Mouse (Mus musculus) fat pad, adult 2 months (tissue): ENCODE measurements around the gene Ggcx.

ENCODE experiments used
- DNase-seq: peaks from one replicate; pipeline ENCODE4 v3.0.0-alpha.2; 2011; ENCODE audit warnings: low read depth, low spot score; ENCODE audit errors: extremely low read depth

The Ggcx gene

DNA sequence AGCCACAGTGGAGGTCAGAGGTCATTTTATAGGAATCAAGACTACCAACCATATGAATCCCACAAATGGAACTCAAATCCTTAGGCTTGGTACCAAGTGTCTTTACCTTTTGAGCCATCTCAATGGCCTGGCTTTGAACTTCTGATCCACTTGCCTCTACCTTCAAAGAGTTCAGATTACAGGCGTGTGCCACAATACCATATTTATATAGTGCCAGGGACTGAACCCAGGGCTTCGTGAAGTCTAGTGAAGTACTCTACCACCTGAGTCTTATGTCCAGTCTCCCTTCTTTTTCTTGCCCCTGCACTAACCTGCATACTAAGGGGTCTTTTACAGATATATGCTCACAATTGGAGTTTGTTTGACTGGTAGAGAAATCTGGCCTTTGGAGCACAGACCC is 27.5 kb upstream of the Ggcx start:
- no peak for DNase-seq

DNA sequence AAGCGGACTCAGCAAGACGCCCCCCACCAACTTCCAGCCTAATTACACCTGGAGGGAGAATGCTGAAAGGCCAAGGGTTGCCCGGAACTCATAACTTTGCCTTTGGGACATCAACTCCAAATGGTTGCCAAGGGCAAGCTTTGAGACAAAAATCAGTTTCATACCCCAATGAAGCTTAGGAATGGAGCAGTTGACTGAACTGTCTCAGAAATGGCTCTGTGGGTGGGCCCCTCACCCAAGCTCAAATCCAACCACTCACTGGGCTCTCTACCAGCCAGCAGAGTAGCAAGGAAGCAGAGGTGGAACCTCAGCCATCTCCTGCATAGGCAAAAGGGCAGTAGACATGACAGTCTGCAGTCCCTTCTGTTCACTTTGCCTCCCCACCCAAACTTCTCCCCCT is 26.3 kb upstream of the Ggcx start:
- DNase-seq = no peak

DNA sequence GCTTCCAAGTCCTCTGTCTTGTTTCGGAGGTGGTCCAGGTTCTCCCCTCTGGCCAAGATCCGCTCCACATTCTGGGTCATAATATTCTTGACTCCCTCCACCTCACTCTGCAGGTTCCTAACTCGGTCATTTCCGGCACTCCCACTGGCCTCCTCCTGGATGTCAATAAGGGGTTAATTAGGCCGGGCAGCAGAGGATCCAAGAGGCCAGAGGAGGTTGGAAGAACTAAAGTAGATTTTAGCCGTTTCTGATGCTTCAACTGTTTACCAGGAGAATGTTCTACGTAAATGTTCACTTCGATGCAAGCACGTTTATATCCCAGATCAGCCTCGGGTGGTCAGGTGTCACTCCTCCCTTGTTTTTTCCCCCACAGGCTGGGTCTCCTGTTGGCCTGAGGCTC is 25.8 kb upstream of the Ggcx start:
- DNase-seq = no peak

DNA sequence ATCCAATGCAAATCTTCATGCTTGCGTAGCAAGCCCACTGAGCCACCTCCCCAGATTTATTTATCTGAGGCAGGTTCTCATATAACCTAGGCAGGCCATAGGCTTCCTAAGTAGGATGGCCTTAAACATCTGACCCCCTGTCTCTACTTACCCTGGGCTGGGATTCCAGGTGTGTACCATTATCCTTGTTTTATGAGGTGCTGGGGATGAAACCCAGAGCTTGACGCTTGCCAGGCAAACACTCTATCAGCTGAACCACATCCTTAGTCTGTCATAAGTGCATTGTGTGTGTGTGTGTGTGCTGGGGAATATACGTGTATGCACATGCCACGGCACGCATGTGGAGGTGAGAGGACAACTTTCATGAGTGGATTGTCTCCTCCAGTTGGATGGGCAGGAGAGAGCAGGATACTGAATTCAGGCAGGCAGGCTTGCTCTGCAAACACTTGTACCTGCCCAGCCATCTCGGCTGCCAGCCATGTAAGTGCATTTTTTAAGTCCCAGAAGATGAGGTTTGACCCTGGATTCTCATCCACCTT is 25.2 kb upstream of the Ggcx start:
- DNase-seq = no peak

DNA sequence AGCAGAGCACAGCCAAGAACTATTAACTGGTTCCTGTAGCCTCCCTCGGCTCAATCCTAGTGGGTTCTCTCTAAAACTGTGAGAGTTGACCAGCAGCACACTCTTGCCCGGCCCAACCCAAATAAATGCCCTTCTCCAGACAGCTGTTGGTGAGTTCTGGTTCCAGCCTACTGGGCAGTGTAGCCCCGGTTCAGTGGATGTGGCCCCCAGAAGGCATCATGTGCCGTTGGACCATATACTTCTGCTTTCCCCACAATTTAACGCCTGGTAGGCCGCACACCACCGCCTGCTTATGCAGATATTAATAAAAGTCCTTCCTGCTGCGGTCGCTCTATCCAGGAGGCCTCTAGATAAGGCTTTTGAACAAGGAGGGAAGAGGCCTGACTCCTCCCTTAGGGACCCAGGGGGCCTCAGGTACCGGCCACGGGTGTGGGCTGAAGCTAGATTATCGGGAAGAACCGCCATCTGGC is 24.6 kb upstream of the Ggcx start:
- DNase-seq = no peak

DNA sequence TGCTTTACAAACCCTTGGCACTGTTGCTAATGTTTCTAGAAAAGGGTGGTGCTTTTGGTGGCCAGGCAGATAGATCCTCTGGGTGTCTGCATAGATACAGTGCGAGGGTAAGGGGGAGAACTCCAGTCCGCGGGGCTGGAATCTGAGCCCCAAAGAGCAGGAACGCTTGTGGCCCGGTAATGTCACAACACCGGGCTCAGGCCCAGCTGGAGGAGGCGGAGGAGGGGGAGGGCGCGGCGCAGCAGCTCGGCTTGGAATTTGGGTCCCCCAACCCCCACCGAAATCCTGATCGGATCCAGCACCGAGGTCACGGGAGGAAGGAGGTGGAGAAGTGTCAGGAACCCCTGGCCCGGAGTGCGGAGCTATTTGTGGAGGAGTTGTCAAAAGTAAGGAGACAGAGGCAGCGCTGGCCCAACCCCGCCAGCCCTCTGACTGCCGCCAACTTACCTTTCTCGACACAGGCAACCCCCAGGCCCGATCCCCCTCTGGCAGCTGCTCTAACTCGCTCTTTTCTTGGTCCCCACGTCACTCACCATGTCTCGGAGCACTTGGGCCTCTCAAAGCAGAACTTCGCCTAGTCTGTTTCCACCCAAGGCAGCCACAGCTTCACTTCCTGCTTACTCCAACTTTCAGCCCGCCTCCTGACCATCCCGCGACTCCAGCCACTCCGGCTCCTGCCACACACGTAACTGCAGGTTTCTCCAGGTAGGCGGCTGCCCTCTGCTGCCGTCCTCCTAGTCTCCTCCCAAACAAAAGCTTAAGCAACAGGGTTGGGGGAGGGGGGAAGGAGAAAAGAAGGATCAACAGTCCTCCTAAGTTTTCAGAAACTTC is 24.0 kb upstream of the Ggcx start, which contains the start of gene Vamp8:
Gene Vamp8 (minus strand): TSS at position 763 of the 831 bp plus-strand sequence.
- no peak for DNase-seq

DNA sequence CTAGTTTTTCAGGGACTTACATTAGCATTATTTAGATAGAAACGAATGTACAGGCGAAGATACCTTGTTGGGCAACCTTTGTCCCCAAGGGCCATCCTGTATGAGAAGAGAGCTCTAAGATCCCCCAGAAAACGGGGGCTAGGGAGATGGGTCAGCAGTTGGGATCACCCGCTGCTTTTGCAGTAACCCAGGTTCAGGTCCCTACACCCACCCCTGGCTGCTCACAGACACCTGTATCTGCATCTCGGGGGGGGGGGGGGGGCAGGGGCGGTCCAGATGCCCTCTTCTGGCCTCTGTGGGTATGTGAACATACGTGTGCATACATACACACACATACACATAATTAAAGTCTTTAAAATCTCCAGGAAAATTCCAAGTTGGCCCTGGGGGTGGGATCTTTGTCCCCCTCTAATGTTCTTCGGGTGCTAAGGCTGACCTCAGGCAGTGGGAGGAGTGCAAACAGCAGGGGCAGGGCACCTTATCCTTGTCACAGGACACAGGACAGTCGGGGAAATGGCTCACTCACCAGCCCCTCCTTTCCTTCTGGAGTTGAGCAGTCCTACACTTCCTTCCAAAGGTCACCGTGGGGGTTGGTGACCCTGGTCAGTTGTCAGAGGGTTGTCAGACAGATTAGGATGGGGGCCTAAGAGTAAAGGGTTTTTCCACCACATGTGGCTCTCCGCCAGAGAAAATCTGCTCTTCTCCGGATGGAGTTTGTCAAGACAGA is 23.1 kb upstream of the Ggcx start:
- no peak for DNase-seq

DNA sequence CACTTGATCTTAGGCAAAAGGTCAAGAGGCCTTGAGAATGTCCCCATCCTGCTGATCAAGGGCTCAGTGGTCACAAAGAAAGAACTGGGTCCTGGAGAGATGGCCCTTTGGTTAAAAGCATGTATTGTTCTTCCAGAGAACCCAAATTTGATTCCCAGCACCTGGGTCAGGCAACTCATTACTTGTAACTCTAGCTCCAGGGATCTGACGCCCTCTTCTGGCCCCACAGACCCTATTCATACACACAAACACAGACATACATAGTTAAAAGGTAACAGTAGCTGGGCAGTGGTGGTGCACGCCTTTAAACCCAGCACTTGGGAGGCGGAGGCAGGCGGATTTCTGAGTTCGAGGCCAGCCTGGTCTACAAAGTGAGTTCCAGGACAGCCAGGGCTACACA is 21.8 kb upstream of the Ggcx start:
- no peak for DNase-seq

DNA sequence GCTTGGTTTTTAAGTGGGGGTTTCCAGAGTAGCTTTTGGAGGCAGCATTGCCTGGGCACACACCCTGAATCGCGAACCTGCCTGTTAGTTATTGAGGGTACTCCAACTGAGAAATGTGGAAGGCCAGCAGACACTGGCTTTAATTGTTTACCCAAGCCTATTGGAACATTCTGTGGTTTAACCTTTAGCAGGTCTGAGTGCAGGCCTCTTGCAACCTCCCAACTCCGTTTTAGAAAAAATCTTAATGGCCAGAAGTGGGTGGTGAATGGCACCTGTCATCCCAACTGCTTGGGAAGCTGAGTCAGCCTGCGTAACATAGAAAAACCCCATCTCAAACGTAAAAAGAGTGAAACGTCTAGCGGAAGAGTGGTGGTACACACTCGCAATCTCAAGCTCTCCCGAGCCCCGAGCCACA is 17.3 kb upstream of the Ggcx start:
- DNase-seq = no peak

DNA sequence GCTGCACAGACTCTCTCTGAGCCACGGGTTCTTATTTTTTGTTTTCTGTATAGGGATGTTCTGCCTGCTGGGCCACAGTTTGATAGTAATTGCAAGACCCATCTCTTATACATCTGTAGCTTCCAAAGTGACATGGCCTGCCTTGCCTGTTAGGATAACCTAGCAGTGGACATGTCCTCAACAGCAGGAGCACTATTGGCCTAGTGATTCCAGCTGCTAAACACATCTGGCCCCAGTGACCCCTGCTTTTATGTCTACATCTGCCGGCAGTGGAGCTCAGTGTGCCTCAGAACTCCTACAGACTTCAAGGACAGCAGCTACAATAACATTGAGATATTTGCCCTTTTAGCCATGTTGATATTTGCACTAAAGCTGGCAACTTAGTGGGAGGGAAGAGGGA is 14.1 kb upstream of the Ggcx start:
- DNase-seq = no peak

DNA sequence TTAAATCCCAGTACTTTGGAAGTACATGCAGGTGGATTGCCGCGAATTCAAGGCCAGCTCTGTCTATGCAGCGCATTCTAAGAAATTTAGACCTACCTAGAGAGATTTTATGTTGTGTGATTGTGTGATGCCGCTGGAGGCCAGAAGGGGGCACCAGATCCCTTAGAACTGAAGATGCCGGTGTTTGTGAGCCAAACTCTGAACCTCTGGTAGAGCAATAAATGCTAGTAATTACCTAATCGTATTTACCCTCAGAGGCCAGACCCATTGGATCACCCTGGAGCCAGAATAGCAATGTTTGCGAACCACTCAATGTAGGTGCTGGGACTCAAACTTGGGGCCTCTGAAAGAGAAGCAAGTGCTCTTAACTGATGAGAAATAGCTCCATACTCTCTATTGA is 12.2 kb upstream of the Ggcx start:
- no peak for DNase-seq

DNA sequence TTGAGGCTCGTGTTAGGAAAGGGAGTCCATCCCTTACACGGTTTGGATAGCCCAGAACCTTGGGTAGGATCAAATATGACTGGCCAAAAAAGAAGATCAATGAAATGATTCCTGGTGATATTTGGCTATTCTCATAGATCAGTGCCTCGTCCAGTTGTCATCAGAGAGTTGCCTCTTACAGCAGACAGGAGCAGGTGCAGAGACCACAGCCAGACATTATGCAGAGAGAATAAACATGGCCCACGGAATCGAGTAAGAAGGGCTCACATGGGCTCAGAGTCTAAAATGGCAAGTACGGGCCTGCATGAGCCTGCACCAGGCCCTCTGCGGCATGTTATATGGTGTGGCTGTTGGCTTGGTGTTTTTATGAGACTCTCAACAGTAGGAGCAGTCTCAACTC is 8.8 kb upstream of the Ggcx start:
- DNase-seq = no peak

DNA sequence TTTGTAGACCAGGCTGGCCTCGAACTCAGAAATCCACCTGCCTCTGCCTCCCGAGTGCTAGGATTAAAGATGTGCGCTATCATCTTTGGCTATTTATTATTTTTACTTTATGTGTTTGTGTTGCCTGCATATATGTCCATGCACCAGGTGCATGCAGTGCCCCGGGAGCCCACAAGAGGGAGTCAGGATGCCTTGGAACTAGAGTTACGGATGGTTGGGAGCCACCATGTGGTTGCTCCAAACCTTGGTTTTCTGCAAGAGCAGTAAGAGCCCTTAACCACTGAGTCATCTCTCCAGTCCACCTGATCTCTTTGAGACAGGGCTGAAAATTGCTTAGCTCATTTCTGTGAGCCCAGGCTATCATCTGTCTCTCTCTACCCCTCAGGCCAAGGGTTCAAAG is 7.0 kb upstream of the Ggcx start:
- no peak for DNase-seq

DNA sequence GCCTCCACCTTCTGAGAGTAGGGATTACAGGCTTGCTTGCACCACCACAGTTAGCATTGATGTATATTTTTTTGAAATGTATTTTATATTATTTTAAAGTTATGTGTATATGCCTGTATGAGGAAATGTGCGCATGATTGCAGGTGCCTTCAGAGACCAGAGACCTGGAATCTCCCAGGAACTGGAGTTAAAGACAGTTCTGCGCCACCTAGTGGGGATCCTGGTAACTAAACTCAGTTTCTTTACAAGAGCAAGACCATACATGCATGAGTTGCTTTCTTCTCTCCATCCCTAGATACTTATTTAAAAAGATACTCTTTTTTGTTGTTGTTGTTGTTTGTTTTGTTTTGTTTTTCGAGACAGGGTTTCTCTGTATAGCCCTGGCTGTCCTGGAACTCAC is 4.5 kb upstream of the Ggcx start:
- DNase-seq = no peak

DNA sequence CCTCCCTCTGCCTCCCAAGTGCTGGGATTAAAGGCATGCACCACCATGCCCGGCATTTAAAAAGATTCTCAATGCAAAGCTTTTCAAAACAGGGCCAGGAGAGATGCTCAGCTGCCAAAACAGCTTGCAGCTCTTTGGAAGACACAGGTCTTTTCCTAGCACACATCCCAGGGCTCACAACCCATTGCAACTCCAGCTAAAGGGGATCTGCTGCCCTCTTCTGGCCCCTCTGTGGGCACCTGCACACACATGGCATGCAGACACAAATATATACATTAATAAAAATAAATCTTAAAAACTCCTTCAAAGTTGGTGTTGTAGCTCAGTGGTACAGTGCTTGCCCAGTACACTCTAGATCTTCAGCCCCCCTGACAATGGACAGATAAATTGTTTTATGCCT is 4.1 kb upstream of the Ggcx start:
- DNase-seq = no peak

DNA sequence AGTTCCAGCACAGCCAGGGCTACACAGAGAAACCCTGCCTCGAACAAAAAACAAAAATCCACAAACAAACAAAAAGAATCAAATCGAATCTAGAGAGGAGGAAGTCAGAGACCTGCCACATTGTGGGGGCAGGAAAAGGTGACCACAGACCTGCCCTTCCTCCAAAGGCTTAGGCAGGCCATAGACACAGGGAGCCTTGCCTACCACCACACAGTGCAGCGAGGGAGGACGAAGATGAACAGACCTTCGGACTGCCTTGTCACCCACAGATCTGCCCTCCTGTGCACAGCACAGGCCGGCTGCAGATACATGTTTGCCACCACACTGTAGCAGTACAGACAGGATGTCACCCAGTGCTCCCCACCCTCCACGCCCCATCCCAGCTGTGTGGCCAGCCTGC is 3.6 kb upstream of the Ggcx start:
- DNase-seq = no peak

DNA sequence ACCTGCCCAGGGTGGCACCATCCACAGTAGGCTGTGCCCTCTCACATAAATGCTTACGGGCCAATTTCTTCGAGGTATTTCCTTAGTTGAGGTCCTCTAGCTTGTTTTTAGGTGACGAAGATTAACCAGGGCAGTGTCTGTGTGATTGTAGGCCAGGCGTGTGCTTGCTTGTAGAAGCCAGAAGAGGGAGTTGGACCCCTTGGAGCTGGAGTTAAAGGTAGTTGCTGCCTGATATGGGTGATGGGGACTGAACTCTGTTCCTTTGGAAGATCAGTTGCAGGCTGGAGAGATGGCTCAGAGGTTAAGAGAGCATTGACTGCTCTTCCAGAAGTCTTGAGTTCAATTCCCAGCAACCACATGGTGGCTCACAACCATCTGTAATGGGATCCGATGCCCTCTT is 1.1 kb downstream of the Ggcx start:
- no peak for DNase-seq

DNA sequence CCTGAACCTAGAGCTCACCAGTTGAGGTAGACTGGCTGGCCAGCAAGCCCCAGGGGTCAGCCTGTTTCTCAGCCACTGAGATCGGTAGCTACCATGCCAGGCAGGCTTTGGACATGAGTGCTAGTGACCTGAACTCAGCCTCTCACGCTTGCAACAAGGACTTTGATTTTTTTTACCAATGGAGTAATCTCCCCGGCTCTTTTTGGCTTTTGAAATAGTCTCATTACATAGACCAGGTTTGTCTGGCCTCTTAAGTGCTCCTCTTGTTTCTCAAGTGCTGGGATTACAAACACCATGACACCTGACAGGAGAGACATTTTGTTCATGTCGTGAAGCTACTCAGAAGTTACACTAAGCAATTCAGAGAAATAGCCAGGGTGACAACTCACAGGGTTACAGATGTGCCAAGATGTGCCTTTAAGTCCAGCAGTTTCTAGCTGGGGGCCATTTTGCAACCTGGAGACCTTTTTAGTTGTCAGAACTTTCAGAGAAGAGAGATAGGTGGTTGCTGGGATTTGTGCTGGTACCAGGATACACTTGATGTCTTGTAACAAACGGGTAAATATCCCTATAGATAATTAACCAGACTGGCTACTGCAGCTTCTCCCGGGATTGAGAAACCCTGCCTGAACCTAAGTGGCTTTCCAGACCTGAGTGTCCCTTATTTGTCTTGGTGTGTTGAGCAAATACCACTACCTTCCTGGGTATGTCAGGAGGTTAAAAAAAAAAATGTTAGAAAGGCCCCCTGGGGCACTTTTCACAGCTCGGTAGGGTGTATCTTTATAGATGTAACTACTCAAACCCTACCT is 2.1 kb downstream of the Ggcx start:
- DNase-seq = peak; percentile 95

DNA sequence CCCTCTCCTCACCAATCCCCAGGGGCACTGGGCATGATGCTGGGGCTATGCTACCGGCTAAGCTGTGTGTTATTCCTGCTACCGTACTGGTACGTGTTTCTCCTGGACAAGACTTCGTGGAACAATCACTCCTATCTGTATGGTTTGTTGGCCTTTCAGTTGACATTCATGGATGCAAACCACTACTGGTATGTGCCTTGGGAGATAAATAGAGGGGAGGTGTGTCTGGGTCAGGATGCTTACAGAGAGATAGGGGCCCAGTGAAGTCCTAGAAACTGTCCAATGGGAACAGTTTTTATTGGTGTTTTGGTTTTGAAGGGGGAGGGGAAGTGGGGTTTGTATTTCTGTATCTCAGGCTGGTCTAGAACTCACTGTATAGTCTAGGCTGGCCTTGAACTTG is 4.2 kb downstream of the Ggcx start:
- DNase-seq = no peak

DNA sequence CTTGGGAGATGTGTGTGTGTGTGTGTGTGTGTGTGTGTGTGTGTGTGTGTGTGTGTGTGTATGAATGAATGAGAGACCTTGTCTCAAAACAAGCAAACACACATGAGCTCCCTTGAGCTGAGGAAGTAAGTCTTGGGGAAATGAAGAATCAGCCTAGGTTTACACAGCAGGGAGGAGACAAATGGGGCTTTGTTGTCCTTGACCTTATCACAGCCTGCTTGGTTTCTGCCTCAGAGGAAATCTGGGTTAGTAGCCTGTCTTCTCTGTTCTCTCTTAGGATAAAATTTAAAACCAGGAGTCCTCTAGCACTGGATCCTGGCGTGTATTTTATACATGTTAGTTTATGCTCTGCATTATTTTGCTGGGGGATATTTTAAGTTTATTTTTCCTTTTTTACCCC is 5.7 kb downstream of the Ggcx start:
- DNase-seq = no peak

DNA sequence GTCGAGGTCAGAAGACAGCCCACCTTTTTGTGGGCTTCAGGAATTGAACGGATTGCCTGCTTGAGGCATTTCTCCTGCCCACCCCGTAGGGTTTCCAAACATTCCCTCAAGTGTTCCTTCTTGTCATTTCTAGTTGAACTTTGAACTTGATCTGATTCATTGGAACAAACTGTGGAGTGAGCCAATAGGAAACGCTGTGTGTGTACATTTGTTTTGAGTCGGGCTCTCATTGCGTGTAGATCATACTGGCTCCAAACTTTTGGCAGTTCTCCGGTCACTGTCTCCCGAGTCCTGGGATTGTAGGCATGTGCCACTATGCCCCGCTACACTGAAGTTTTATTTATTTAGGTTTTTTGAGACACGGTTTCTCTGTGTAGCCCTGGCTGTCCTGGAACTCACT is 6.8 kb downstream of the Ggcx start:
- DNase-seq = no peak
